In the genomic region with DNA sequence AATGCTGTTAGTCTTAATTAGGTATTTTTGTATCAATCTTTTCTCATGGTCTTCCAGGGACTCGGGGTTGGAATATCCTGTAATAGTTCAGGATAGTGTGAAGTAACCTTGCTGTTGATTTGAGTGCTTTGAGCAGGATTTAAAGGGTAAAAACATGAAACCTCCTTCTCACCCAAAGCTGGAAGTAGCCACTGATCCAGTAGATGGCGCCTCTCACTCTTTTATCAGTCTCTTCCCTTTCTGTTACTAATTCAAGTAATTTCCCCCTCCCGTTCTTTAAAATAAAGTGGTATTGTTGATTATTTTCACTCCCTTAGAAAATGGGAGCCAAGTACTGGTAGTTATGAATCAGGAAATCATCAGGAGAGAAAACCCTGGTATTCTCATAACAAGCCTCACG, we compare ENCODE assay signal across 9 mouse cellular contexts. TPM values are rescaled to one million over a fixed set of nuclear protein-coding genes. Genes with fewer than 3 reads are reported as not detected.
DNase-seq lines count a peak whose midpoint lies in the region; ATAC-seq and TF ChIP-seq lines count a peak whose summit lies in the region.
"Had no signal": no experiment of that assay in that cellular context is flagged by ENCODE, and none has a peak within 500 bp of the region (broad histone marks: within the 10 kb centered on the region; RNA-seq: fewer than 3 reads in every experiment).

No protein-coding gene starts in this region.

- no peak for ATAC-seq in heart, postnatal 0 days (ENCODE audit: insufficient read depth, low read depth)
- no peak for ATAC-seq in neural tube, embryonic 13.5 days (ENCODE audit: low read depth)
- peak; percentile 69 for ATAC-seq in megakaryocyte-erythroid progenitor cell, adult 5-6 weeks (replicated peaks; ENCODE audit: low FRiP score, low TSS enrichment, poor library complexity, severe bottlenecking)

- no peak overlapping the region for H3K4me3 ChIP-seq in heart, postnatal 0 days (ENCODE audit: low read depth, low read length)
- no peak overlapping the region for H3K4me3 ChIP-seq in neural tube, embryonic 13.5 days
- no peak overlapping the region for H3K4me3 ChIP-seq in forebrain, embryonic 10.5 days
- H3K4me3 ChIP-seq: megakaryocyte, embryonic 14.5 days had no signal

- peak; percentile 51 for TF ChIP-seq CTCF in heart, postnatal 0 days (IDR thresholded peaks at IDR 0.05; ENCODE audit: low read depth)
- peak; percentile 43; the same call in 1 of the 2 replicates for TF ChIP-seq CTCF in brain, embryonic 14.5 days (IDR thresholded peaks at IDR 0.05; ENCODE audit: borderline replicate concordance, extremely low read depth, insufficient read depth, insufficient read length)

- H3K27me3 ChIP-seq in heart, postnatal 0 days (ENCODE audit: control insufficient read depth, insufficient read depth, low read length), result no peaks in the 10 kb centered on the region
- H3K27me3 ChIP-seq in neural tube, embryonic 13.5 days, result no peaks in the 10 kb centered on the region
- H3K27me3 ChIP-seq in forebrain, embryonic 10.5 days (ENCODE audit: poor library complexity, severe bottlenecking), result no peaks in the 10 kb centered on the region
- H3K27me3 ChIP-seq: megakaryocyte, embryonic 14.5 days had no signal

- H3K27ac ChIP-seq in heart, postnatal 0 days (ENCODE audit: low read depth), result no peak overlapping the region
- no peak overlapping the region for H3K27ac ChIP-seq in neural tube, embryonic 13.5 days (replicated peaks)
- H3K27ac ChIP-seq in forebrain, embryonic 10.5 days, result no peak overlapping the region

- H3K36me3 ChIP-seq in heart, postnatal 0 days (replicated peaks; ENCODE audit: control insufficient read depth, insufficient read depth, low read length), result peaks cover 27% of the 10 kb centered on the region
- peaks cover 31% of the 10 kb centered on the region for H3K36me3 ChIP-seq in neural tube, embryonic 13.5 days
- H3K36me3 ChIP-seq in forebrain, embryonic 10.5 days (replicated peaks), result peaks cover 65% of the 10 kb centered on the region

- peak; percentile 39 for DNase-seq in heart, postnatal 0 days (ENCODE audit: low spot score)
- DNase-seq in heart, adult 9 months (ENCODE audit: low spot score in 2 of 2), result no peak
- no peak for DNase-seq in neural tube, embryonic 10.5 days (ENCODE audit: extremely low spot score, low spot score)
- DNase-seq in brain, embryonic 14.5 days (ENCODE audit: low read depth), result peak; percentile 61
- no peak for DNase-seq in forebrain, embryonic 10.5 days (ENCODE audit: extremely low spot score, low spot score)
- DNase-seq in cerebellum, adult 9-10 months, result no peak

- 41% methylated on average over 4 of the region's 4 CpGs for WGBS in heart, postnatal 0 days
- 50% methylated on average over 4 of the region's 4 CpGs for WGBS in neural tube, embryonic 13.5 days
- WGBS in forebrain, embryonic 10.5 days, result 63% methylated on average over 4 of the region's 4 CpGs

- no peak for TF ChIP-seq POLR2A in brain, embryonic 14.5 days (IDR thresholded peaks at IDR 0.05; ENCODE audit: borderline replicate concordance, extremely low read depth, insufficient read depth, insufficient read length, poor library complexity, severe bottlenecking)

- TF ChIP-seq EP300 in heart, postnatal 0 days (IDR thresholded peaks at IDR 0.05; ENCODE audit: low read depth), result no peak

- no peaks in the 10 kb centered on the region for H3K9me3 ChIP-seq in heart, postnatal 0 days (replicated peaks; ENCODE audit: control insufficient read depth, low read length)
- H3K9me3 ChIP-seq in neural tube, embryonic 13.5 days, result no peaks in the 10 kb centered on the region
- no peaks in the 10 kb centered on the region for H3K9me3 ChIP-seq in forebrain, embryonic 10.5 days
- H3K9me3 ChIP-seq: megakaryocyte, embryonic 14.5 days had no signal

- H3K4me2 ChIP-seq in heart, postnatal 0 days (ENCODE audit: low read depth, low read length), result no peak overlapping the region
- no peak overlapping the region for H3K4me2 ChIP-seq in neural tube, embryonic 13.5 days

- no peak overlapping the region for H3K9ac ChIP-seq in heart, postnatal 0 days (replicated peaks; ENCODE audit: low read depth, low read length)
- H3K9ac ChIP-seq in neural tube, embryonic 13.5 days, result 0 out of 2 replicates have a peak overlapping the region, but pooled peaks have one; percentile 5

- 0 out of 2 replicates have a peak, but pooled peaks cover under 1% of the 10 kb centered on the region for H3K4me1 ChIP-seq in heart, postnatal 0 days (ENCODE audit: control insufficient read depth, insufficient read depth)
- peaks cover 12% of the 10 kb centered on the region for H3K4me1 ChIP-seq in neural tube, embryonic 13.5 days (replicated peaks)
- peaks cover 12% of the 10 kb centered on the region for H3K4me1 ChIP-seq in forebrain, embryonic 10.5 days

RNA-seq across cellular contexts. Expression of gene Knl1, which starts 6.0 kb away (rescaled TPM):
- 9.1 and 50.5 TPM in 2 replicates for total RNA-seq in heart, postnatal 0 days (2014; rRNA removed; ENCODE audit: low replicate concordance)
- 12.6 and 14.5 TPM in 2 replicates for polyA plus RNA-seq in heart, postnatal 0 days (2015; fragmentation: Nextera tagmentation; extraction: Ambion mirVana)
- 7.6 and 9.9 TPM in 2 replicates for polyA plus RNA-seq in neural tube, embryonic 13.5 days (2015; fragmentation: Nextera tagmentation; extraction: Ambion mirVana)
- 2.4 and 3.3 TPM in 2 replicates for polyA plus RNA-seq in brain, embryonic 14.5 days (2012; rRNA removed)
- total RNA-seq in megakaryocyte-erythroid progenitor cell, adult 5-6 weeks (2014; fragmentation: Nextera tagmentation), result 79.0 and 81.2 TPM in 2 replicates
- total RNA-seq in megakaryocyte-erythroid progenitor cell, adult 5-6 weeks (2017), result 89.9 and 91.0 TPM in 2 replicates
- polyA plus RNA-seq in forebrain, embryonic 10.5 days (2016; fragmentation: Nextera tagmentation; extraction: Ambion mirVana), result 68.5 and 74.0 TPM in 2 replicates

RNA-seq across cellular contexts. Expression of gene Rpusd2, which starts 6.3 kb away (rescaled TPM):
- total RNA-seq in heart, postnatal 0 days (2014; rRNA removed; ENCODE audit: low replicate concordance), result 8.8 and 14.3 TPM in 2 replicates
- 2.6 and 3.3 TPM in 2 replicates for polyA plus RNA-seq in heart, postnatal 0 days (2015; fragmentation: Nextera tagmentation; extraction: Ambion mirVana)
- 4.2 and 5.9 TPM in 2 replicates for polyA plus RNA-seq in neural tube, embryonic 13.5 days (2015; fragmentation: Nextera tagmentation; extraction: Ambion mirVana)
- polyA plus RNA-seq in brain, embryonic 14.5 days (2012; rRNA removed), result 8.0 and 8.4 TPM in 2 replicates
- 19.0 and 25.4 TPM in 2 replicates for total RNA-seq in megakaryocyte-erythroid progenitor cell, adult 5-6 weeks (2014; fragmentation: Nextera tagmentation)
- total RNA-seq in megakaryocyte-erythroid progenitor cell, adult 5-6 weeks (2017), result 20.1 and 23.0 TPM in 2 replicates
- 9.2 and 9.4 TPM in 2 replicates for polyA plus RNA-seq in forebrain, embryonic 10.5 days (2016; fragmentation: Nextera tagmentation; extraction: Ambion mirVana)

RNA-seq across cellular contexts. Expression of gene Ccdc32, which starts 11.7 kb away (rescaled TPM):
- 14.7 and 19.1 TPM in 2 replicates for total RNA-seq in heart, postnatal 0 days (2014; rRNA removed; ENCODE audit: low replicate concordance)
- 20.7 and 21.1 TPM in 2 replicates for polyA plus RNA-seq in heart, postnatal 0 days (2015; fragmentation: Nextera tagmentation; extraction: Ambion mirVana)
- polyA plus RNA-seq in neural tube, embryonic 13.5 days (2015; fragmentation: Nextera tagmentation; extraction: Ambion mirVana), result 36.6 and 37.4 TPM in 2 replicates
- 20.9 and 23.0 TPM in 2 replicates for polyA plus RNA-seq in brain, embryonic 14.5 days (2012; rRNA removed)
- 15.1 and 18.7 TPM in 2 replicates for total RNA-seq in megakaryocyte-erythroid progenitor cell, adult 5-6 weeks (2014; fragmentation: Nextera tagmentation)
- 16.6 and 18.7 TPM in 2 replicates for total RNA-seq in megakaryocyte-erythroid progenitor cell, adult 5-6 weeks (2017)
- polyA plus RNA-seq in forebrain, embryonic 10.5 days (2016; fragmentation: Nextera tagmentation; extraction: Ambion mirVana), result 20.5 and 21.0 TPM in 2 replicates

Comparison
In these comparisons a context has a peak if more than half of its experiments do, and no peak if none do; other contexts are left out.
1. DNase-seq: peak in heart, postnatal 0 days (single experiment) and brain, embryonic 14.5 days (single experiment); none in heart, adult 9 months (0 of 2), neural tube, embryonic 10.5 days (single experiment), forebrain, embryonic 10.5 days (single experiment) and cerebellum, adult 9-10 months (single experiment).